Mouse (Mus musculus) MEL (cell line): ENCODE data around the gene Bub1b.

Experiments
- GATA1 ChIP-seq: IDR thresholded peaks from 2 replicates; pipeline ENCODE4 v1.6.1; 2011; ENCODE audit warnings: low read depth, low read length, improper control_type of control experiment
- MAX ChIP-seq: IDR thresholded peaks from 2 replicates; pipeline ENCODE4 v1.6.1; 2011; ENCODE audit warnings: low read length, improper control_type of control experiment

- no peak for TF ChIP-seq MAX
- TF ChIP-seq GATA1 = no peak
These were observed 8.0 kb downstream of the Bub1b start for GRCm38 (mm10) chr2:118606032-118606431.
